Mouse (Mus musculus): ENCODE measurements around the gene Olfr53. TPM values are rescaled to one million over a fixed set of nuclear protein-coding genes. Genes with fewer than 3 reads are reported as not detected.

Gene Olfr53
- not detected for total RNA-seq (2023)

DNA sequence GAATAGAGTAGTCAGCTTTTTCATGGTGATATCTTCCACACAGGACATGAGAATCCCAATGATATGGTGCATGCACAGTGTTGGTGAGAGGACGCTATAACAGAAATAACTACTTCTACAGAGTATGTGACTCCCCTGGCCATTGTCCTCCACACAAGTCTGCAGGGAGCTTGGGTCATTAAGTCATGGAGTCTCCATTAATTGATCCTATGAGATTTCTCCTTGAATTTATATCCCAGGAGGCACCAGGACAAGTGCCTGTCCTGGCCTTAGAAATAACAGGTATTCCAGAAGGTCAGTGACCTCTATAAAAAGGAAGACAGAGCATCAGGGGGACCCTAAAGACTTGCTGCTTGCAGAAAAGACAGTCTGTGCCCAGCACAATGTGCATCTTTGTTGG lies at the start of gene Olfr53:
Olfr53 (plus strand) TSS at position 301 of the 400 bp plus-strand sequence.

DNA sequence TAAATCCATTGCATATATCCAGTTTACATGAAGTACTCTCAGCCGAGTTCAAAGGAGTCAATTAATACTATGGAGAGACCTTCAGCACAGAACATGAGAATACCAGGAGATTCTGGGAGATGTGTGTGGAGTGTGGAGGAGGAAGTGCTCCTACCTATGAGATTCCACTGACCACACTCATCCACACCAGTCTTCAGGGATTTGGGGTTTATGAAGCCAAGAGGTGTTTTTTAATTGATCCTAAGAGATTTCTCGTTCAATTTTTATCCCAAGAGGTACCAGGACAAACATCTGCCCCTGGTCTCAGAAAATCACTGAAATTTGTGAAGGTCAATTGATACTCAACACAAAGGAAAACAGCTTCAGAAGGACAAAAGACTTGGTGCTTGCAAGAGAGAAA lies 45.3 kb upstream of the Olfr53 start, which contains the start of gene Olfr46:
Olfr46 (plus strand) TSS at position 301 of the 400 bp plus-strand sequence.

DNA sequence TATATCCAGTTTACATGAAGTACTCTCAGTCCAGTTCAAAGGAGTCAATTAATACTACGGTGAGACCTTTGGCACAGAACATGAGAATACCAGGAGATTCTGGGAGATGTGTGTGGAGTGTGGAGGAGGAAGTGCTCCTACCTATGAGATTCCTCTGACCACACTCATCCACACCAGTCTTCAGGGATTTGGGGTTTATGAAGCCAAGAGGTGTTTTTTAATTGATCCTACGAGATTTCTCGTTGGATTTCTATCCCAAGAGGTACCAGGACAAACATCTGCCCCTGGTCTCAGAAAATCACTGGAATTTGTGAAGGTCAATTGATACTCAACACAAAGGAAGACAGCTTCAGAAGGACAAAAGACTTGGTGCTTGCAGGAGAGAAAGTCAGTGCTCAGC lies 17.6 kb upstream of the Olfr53 start, which contains the start of gene Olfr61:
Olfr61 (plus strand) TSS at position 301 of the 400 bp plus-strand sequence.

DNA sequence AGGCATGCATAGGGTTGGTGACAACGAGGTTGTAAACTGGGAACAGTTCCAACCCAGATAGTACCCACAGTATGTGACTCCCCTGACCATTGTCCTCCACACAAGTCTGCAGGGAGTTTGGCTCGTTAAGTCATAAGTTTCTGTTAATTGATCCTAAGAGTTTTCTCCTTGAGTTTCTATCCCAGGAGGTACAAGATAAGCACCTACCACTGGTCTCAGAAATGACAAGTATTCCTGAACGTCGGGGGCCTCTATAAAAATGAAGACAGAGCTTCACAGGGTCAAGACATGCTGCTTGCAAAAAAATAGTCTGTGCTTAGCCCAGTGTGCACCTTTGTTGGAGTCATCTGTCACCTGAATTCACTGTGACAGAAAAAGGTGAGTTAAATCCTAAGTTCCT lies 13.4 kb downstream of the Olfr53 start, which contains the start of gene Olfr539:
Olfr539 (plus strand) TSS at position 301 of the 400 bp plus-strand sequence.

DNA sequence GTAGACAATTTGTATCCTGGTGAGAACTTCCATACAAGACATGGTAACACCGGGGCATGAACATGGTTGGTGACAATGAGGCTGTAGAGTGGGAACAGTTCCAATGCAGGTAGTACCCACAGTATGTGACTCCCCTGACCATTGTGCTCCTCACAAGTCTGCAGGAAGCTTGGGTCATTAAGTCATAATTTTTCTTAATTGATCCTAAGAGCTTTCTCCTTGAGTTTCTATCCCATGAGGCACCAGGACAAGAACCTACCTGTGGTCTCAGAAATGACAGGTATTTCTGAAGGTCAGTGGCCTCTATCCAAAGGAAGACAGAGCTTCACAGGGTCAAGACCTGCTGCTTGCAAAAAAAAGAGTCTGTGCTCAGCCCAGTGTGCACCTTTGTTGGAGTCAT lies 35.4 kb downstream of the Olfr53 start, which contains the start of gene Olfr45:
Olfr45 (plus strand) TSS at position 301 of the 400 bp plus-strand sequence.

DNA sequence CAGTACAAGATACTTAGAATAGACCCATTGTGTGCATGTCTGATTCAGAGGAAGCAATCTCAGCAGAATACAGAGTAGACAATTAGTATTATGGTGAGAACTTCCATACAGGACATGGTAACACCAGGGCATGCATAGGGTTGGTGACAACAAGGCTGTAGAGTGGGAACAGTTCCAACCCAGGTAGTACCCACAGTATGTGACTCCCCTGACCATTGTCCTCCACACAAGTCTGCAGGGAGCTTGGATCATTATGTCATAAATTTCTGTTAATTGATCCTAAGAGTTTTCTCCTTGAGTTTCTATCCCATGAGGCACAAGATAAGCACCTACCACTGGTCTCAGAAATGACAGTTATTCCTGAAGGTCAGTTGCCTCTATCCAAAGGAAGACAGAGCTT lies 50.7 kb downstream of the Olfr53 start, which contains the start of gene Olfr541:
Olfr541 (plus strand) TSS at position 301 of the 400 bp plus-strand sequence.

Other genes with a start within 250 kb of the Olfr53 start
- gene Olfr531, start 243.5 kb upstream of the Olfr53 start, total RNA-seq (2023) = not detected
- gene Olfr532, start 224.8 kb upstream of the Olfr53 start, total RNA-seq (2023) = not detected
- not detected for gene Olfr533, start 183.1 kb upstream of the Olfr53 start, total RNA-seq (2023)
- not detected for gene Olfr535, start 162.2 kb upstream of the Olfr53 start, total RNA-seq (2023)
- gene Olfr536, start 139.1 kb upstream of the Olfr53 start, total RNA-seq (2023) = not detected
- gene Olfr538, start 78.6 kb upstream of the Olfr53 start, total RNA-seq (2023) = not detected
- gene Olfr46, start 45.2 kb upstream of the Olfr53 start, total RNA-seq (2023) = not detected
- not detected for gene Olfr61, start 17.5 kb upstream of the Olfr53 start, total RNA-seq (2023)
- gene Olfr539, start 13.5 kb downstream of the Olfr53 start, total RNA-seq (2023) = not detected
- gene Olfr45, start 35.5 kb downstream of the Olfr53 start, total RNA-seq (2023) = not detected
- not detected for gene Olfr541, start 50.8 kb downstream of the Olfr53 start, total RNA-seq (2023)
- gene Cyp2e1, start 117.3 kb downstream of the Olfr53 start, total RNA-seq (2023) = not detected
- gene Syce1, start 141.4 kb downstream of the Olfr53 start, total RNA-seq (2023) = not detected
- under 1 TPM in 1 of 2 experiments, not detected in 1; 0.16 TPM for gene Zfp941, start 175.7 kb downstream of the Olfr53 start, total RNA-seq (2023)
- not detected for gene Urah, start 188.6 kb downstream of the Olfr53 start, total RNA-seq (2023)
- gene Scgb1c1, start 199.1 kb downstream of the Olfr53 start, total RNA-seq (2023) = not detected
- not detected for gene Odf3, start 201.4 kb downstream of the Olfr53 start, total RNA-seq (2023)
- gene Gm45785, start 209.9 kb downstream of the Olfr53 start, total RNA-seq (2023) = not detected
- gene Ric8a, start 210.5 kb downstream of the Olfr53 start, total RNA-seq (2023) = 100 to 1,000 TPM in 1 of 2 experiments, 10 to 100 TPM in 1; 99.0 to 111 TPM
- gene Bet1l, start 211.1 kb downstream of the Olfr53 start, total RNA-seq (2023) = 10 to 100 TPM; 20.9 to 27.1 TPM
- 10 to 100 TPM; 75.0 to 81.5 TPM for gene Psmd13, start 235.5 kb downstream of the Olfr53 start, total RNA-seq (2023)
- 10 to 100 TPM; 11.4 to 16.2 TPM for gene Sirt3, start 235.9 kb downstream of the Olfr53 start, total RNA-seq (2023)

Data from monocyte, adult 59 days (primary cell).